Mouse (Mus musculus): ENCODE results near the gene Ccl20. TPM values are rescaled to one million over a fixed set of nuclear protein-coding genes. Genes with fewer than 3 reads are reported as not detected.

Gene Ccl20
- polyA plus RNA-seq, 1 experiment: 16.7 TPM

GRCm38 (mm10) chr1:83110992-83111391 lies 5.6 kb upstream of the Ccl20 start:
- TF ChIP-seq POLR2A (IDR thresholded peaks at IDR 0.05; ENCODE audit: control insufficient read depth, extremely low read depth, insufficient read depth, low read length, poor library complexity) (no peak), CTCF (IDR thresholded peaks at IDR 0.05; ENCODE audit: borderline replicate concordance, control insufficient read depth, extremely low read depth, insufficient read depth, low read length, poor library complexity) (no peak)
- no peak overlapping the region for H3K27ac ChIP-seq (ENCODE audit: control insufficient read depth, insufficient read depth, low read length)
- H3K4me1 ChIP-seq (replicated peaks; ENCODE audit: control insufficient read depth, insufficient read depth, low read length): no peaks in the 10 kb centered on the region

GRCm38 (mm10) chr1:83111726-83112125 lies 4.8 kb upstream of the Ccl20 start:
- 54% methylated on average over 5 of the region's 5 CpGs for WGBS
- Histone ChIP-seq H3K4me3 (ENCODE audit: control insufficient read depth, insufficient read depth, low read length) (no peak overlapping the region), H3K4me1 (replicated peaks; ENCODE audit: control insufficient read depth, insufficient read depth, low read length) (no peaks in the 10 kb centered on the region), H3K27ac (ENCODE audit: control insufficient read depth, insufficient read depth, low read length) (no peak overlapping the region), H3K36me3 (ENCODE audit: control insufficient read depth, insufficient read depth, low read length) (no peaks in the 10 kb centered on the region), H3K27me3 (ENCODE audit: control insufficient read depth, insufficient read depth, low read length) (no peaks in the 10 kb centered on the region)
- DNase-seq: no peak
- TF ChIP-seq POLR2A (IDR thresholded peaks at IDR 0.05; ENCODE audit: control insufficient read depth, extremely low read depth, insufficient read depth, low read length, poor library complexity) (no peak), CTCF (IDR thresholded peaks at IDR 0.05; ENCODE audit: borderline replicate concordance, control insufficient read depth, extremely low read depth, insufficient read depth, low read length, poor library complexity) (no peak)

More at GRCm38 (mm10) chr1:83110992-83111391, 5.6 kb upstream of the Ccl20 start:
- Histone ChIP-seq H3K4me3 (ENCODE audit: control insufficient read depth, insufficient read depth, low read length) (no peak overlapping the region), H3K27me3 (ENCODE audit: control insufficient read depth, insufficient read depth, low read length) (no peaks in the 10 kb centered on the region), H3K36me3 (ENCODE audit: control insufficient read depth, insufficient read depth, low read length) (no peaks in the 10 kb centered on the region)
- no peak for DNase-seq

- H3K36me3 ChIP-seq (ENCODE audit: control insufficient read depth, insufficient read depth, low read length): no peaks in the 10 kb centered on the region
- WGBS: 96% methylated on average over 3 of the region's 3 CpGs
- H3K4me3 ChIP-seq (ENCODE audit: control insufficient read depth, insufficient read depth, low read length): no peak overlapping the region
- H3K4me1 ChIP-seq (replicated peaks; ENCODE audit: control insufficient read depth, insufficient read depth, low read length): no peaks in the 10 kb centered on the region
- H3K27me3 ChIP-seq (ENCODE audit: control insufficient read depth, insufficient read depth, low read length): no peaks in the 10 kb centered on the region
- no peak for DNase-seq
- TF ChIP-seq CTCF (IDR thresholded peaks at IDR 0.05; ENCODE audit: borderline replicate concordance, control insufficient read depth, extremely low read depth, insufficient read depth, low read length, poor library complexity): no peak
- TF ChIP-seq POLR2A (IDR thresholded peaks at IDR 0.05; ENCODE audit: control insufficient read depth, extremely low read depth, insufficient read depth, low read length, poor library complexity): no peak
- H3K27ac ChIP-seq (ENCODE audit: control insufficient read depth, insufficient read depth, low read length): no peak overlapping the region
These were observed 651 bp downstream of the Ccl20 start for GRCm38 (mm10) chr1:83117217-83117616.

- no peaks in the 10 kb centered on the region for H3K27me3 ChIP-seq (ENCODE audit: control insufficient read depth, insufficient read depth, low read length)
- TF ChIP-seq POLR2A (IDR thresholded peaks at IDR 0.05; ENCODE audit: control insufficient read depth, extremely low read depth, insufficient read depth, low read length, poor library complexity) (no peak), CTCF (IDR thresholded peaks at IDR 0.05; ENCODE audit: borderline replicate concordance, control insufficient read depth, extremely low read depth, insufficient read depth, low read length, poor library complexity) (no peak)
- no peak overlapping the region for H3K27ac ChIP-seq (ENCODE audit: control insufficient read depth, insufficient read depth, low read length)
- WGBS: 94% methylated on average over 7 of the region's 7 CpGs
- no peaks in the 10 kb centered on the region for H3K36me3 ChIP-seq (ENCODE audit: control insufficient read depth, insufficient read depth, low read length)
- DNase-seq: no peak
- no peaks in the 10 kb centered on the region for H3K4me1 ChIP-seq (replicated peaks; ENCODE audit: control insufficient read depth, insufficient read depth, low read length)
- H3K4me3 ChIP-seq (ENCODE audit: control insufficient read depth, insufficient read depth, low read length): no peak overlapping the region
These were observed 1.1 kb downstream of the Ccl20 start for GRCm38 (mm10) chr1:83117661-83118060.

GRCm38 (mm10) chr1:83119903-83120302 lies 3.3 kb downstream of the Ccl20 start:
- no peak for DNase-seq
- no peak overlapping the region for H3K4me3 ChIP-seq (ENCODE audit: control insufficient read depth, insufficient read depth, low read length)
- no peaks in the 10 kb centered on the region for H3K36me3 ChIP-seq (ENCODE audit: control insufficient read depth, insufficient read depth, low read length)
- H3K27me3 ChIP-seq (ENCODE audit: control insufficient read depth, insufficient read depth, low read length): no peaks in the 10 kb centered on the region
- no peaks in the 10 kb centered on the region for H3K4me1 ChIP-seq (replicated peaks; ENCODE audit: control insufficient read depth, insufficient read depth, low read length)
- TF ChIP-seq CTCF (IDR thresholded peaks at IDR 0.05; ENCODE audit: borderline replicate concordance, control insufficient read depth, extremely low read depth, insufficient read depth, low read length, poor library complexity) (no peak), POLR2A (IDR thresholded peaks at IDR 0.05; ENCODE audit: control insufficient read depth, extremely low read depth, insufficient read depth, low read length, poor library complexity) (no peak)
- H3K27ac ChIP-seq (ENCODE audit: control insufficient read depth, insufficient read depth, low read length): no peak overlapping the region

GRCm38 (mm10) chr1:83120312-83120711 lies 3.7 kb downstream of the Ccl20 start:
- no peak for DNase-seq
- no peaks in the 10 kb centered on the region for H3K4me1 ChIP-seq (replicated peaks; ENCODE audit: control insufficient read depth, insufficient read depth, low read length)
- H3K36me3 ChIP-seq (ENCODE audit: control insufficient read depth, insufficient read depth, low read length): no peaks in the 10 kb centered on the region
- no peak overlapping the region for H3K27ac ChIP-seq (ENCODE audit: control insufficient read depth, insufficient read depth, low read length)
- TF ChIP-seq POLR2A (IDR thresholded peaks at IDR 0.05; ENCODE audit: control insufficient read depth, extremely low read depth, insufficient read depth, low read length, poor library complexity) (no peak), CTCF (IDR thresholded peaks at IDR 0.05; ENCODE audit: borderline replicate concordance, control insufficient read depth, extremely low read depth, insufficient read depth, low read length, poor library complexity) (no peak)
- 79% methylated on average over 3 of the region's 3 CpGs for WGBS
- H3K27me3 ChIP-seq (ENCODE audit: control insufficient read depth, insufficient read depth, low read length): no peaks in the 10 kb centered on the region
- H3K4me3 ChIP-seq (ENCODE audit: control insufficient read depth, insufficient read depth, low read length): no peak overlapping the region

- no peak for DNase-seq
- Histone ChIP-seq H3K4me1 (replicated peaks; ENCODE audit: control insufficient read depth, insufficient read depth, low read length) (no peaks in the 10 kb centered on the region), H3K27me3 (ENCODE audit: control insufficient read depth, insufficient read depth, low read length) (no peaks in the 10 kb centered on the region), H3K36me3 (ENCODE audit: control insufficient read depth, insufficient read depth, low read length) (no peaks in the 10 kb centered on the region), H3K27ac (ENCODE audit: control insufficient read depth, insufficient read depth, low read length) (no peak overlapping the region), H3K4me3 (ENCODE audit: control insufficient read depth, insufficient read depth, low read length) (no peak overlapping the region)
- TF ChIP-seq CTCF (IDR thresholded peaks at IDR 0.05; ENCODE audit: borderline replicate concordance, control insufficient read depth, extremely low read depth, insufficient read depth, low read length, poor library complexity) (no peak), POLR2A (IDR thresholded peaks at IDR 0.05; ENCODE audit: control insufficient read depth, extremely low read depth, insufficient read depth, low read length, poor library complexity) (no peak)
- 95% methylated on average over 2 of the region's 2 CpGs for WGBS
These were observed 6.6 kb downstream of the Ccl20 start for GRCm38 (mm10) chr1:83123201-83123600.

Data from thymus, adult 2 months (tissue).